8 mouse cellular contexts compared by ENCODE assay signal in the genomic region with DNA sequence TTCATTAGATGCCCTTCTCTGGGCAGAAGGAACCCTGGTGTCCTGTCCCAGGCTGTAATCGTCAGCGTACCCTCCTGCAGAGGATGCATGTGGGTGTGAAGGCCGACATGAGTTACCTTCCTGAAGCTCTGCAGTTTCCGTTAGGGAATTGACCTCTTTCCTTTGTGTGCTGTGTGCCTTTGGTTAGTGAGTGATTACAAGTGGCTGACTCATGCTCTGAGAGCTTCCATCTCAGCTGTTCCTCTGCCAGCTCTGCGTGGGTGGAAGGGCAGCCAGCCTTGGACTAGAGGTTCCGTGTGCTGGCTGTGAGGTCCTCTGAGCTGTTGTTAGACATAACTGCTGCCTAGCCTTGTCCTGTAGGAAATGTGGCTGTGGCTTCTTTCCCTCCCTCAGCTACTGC.
DNase-seq lines count a peak whose midpoint lies in the region; ATAC-seq and TF ChIP-seq lines count a peak whose summit lies in the region.

No protein-coding gene starts in this region.

- H3K9me3 ChIP-seq in hindbrain, embryonic 13.5 days: no peaks in the 10 kb centered on the region
- no peaks in the 10 kb centered on the region for H3K9me3 ChIP-seq in hindbrain, embryonic 11.5 days (ENCODE audit: control insufficient read depth, low read length)
- no peaks in the 10 kb centered on the region for H3K9me3 ChIP-seq in embryonic facial prominence, embryonic 14.5 days (ENCODE audit: control insufficient read depth, low read length)
- H3K9me3 ChIP-seq in heart, embryonic 16.5 days (replicated peaks; ENCODE audit: control insufficient read depth, low read length): no peaks in the 10 kb centered on the region
- no peaks in the 10 kb centered on the region for H3K9me3 ChIP-seq in forebrain, postnatal 0 days (ENCODE audit: low read length)

- no peak for TF ChIP-seq CTCF in forebrain, postnatal 0 days (IDR thresholded peaks at IDR 0.05; ENCODE audit: low read depth)

- H3K4me1 ChIP-seq in hindbrain, embryonic 13.5 days (replicated peaks): peaks cover 28% of the 10 kb centered on the region
- 0 out of 2 replicates have a peak, but pooled peaks cover 2% of the 10 kb centered on the region for H3K4me1 ChIP-seq in hindbrain, embryonic 11.5 days (replicated peaks; ENCODE audit: control insufficient read depth, insufficient read depth, low read length)
- H3K4me1 ChIP-seq in embryonic facial prominence, embryonic 14.5 days (ENCODE audit: control insufficient read depth, insufficient read depth, low read length): peaks cover 5% of the 10 kb centered on the region
- peaks cover 40% of the 10 kb centered on the region for H3K4me1 ChIP-seq in heart, embryonic 16.5 days (ENCODE audit: control insufficient read depth, insufficient read depth, low read length)
- no peaks in the 10 kb centered on the region; the same call in 1 of the 2 replicates for H3K4me1 ChIP-seq in forebrain, postnatal 0 days (ENCODE audit: insufficient read depth)

- H3K4me2 ChIP-seq in hindbrain, embryonic 13.5 days: no peak overlapping the region
- no peak overlapping the region for H3K4me2 ChIP-seq in hindbrain, embryonic 11.5 days (replicated peaks; ENCODE audit: low read depth, low read length)
- no peak overlapping the region for H3K4me2 ChIP-seq in embryonic facial prominence, embryonic 14.5 days (ENCODE audit: low read depth, low read length)
- H3K4me2 ChIP-seq in heart, embryonic 16.5 days (ENCODE audit: low read depth, low read length): peak overlapping the region; percentile 22; the same call in 1 of the 2 replicates
- H3K4me2 ChIP-seq in forebrain, postnatal 0 days (ENCODE audit: low read depth): no peak overlapping the region

- no peaks in the 10 kb centered on the region for H3K36me3 ChIP-seq in hindbrain, embryonic 13.5 days
- H3K36me3 ChIP-seq in hindbrain, embryonic 11.5 days (ENCODE audit: control insufficient read depth, insufficient read depth, low read length): no peaks in the 10 kb centered on the region
- H3K36me3 ChIP-seq in embryonic facial prominence, embryonic 14.5 days (ENCODE audit: control insufficient read depth, insufficient read depth, low read length): no peaks in the 10 kb centered on the region
- no peaks in the 10 kb centered on the region for H3K36me3 ChIP-seq in heart, embryonic 16.5 days (ENCODE audit: control insufficient read depth, insufficient read depth)
- no peaks in the 10 kb centered on the region for H3K36me3 ChIP-seq in forebrain, postnatal 0 days (ENCODE audit: insufficient read depth)

- no peak for DNase-seq in hindbrain, embryonic 11.5 days (ENCODE audit: low spot score)
- peak; percentile 95 for DNase-seq in Muller cell, postnatal 12 days (ENCODE audit: inconsistent ontology term)
- peak; percentile 70 for DNase-seq in embryonic facial prominence, embryonic 14.5 days (ENCODE audit: low spot score)
- peak; percentile 46 for DNase-seq in liver
- peak; percentile 37 for DNase-seq in retina, embryonic 14.5 days (ENCODE audit: low spot score)
- no peak for DNase-seq in forebrain, postnatal 0 days

- no peak for ATAC-seq in hindbrain, embryonic 13.5 days (ENCODE audit: low FRiP score)
- no peak for ATAC-seq in hindbrain, embryonic 11.5 days (ENCODE audit: low FRiP score)
- peak; percentile 69; the same call in 1 of the 2 replicates for ATAC-seq in embryonic facial prominence, embryonic 14.5 days (ENCODE audit: low read depth)
- ATAC-seq in heart, embryonic 16.5 days (replicated peaks; ENCODE audit: extremely low read depth, insufficient read depth, low FRiP score): peak; percentile 84
- ATAC-seq in forebrain, postnatal 0 days: no peak

- peak overlapping the region; percentile 40; the same call in 1 of the 2 replicates for H3K27ac ChIP-seq in hindbrain, embryonic 13.5 days
- H3K27ac ChIP-seq in hindbrain, embryonic 11.5 days (ENCODE audit: low read depth, low read length): no peak overlapping the region
- H3K27ac ChIP-seq in embryonic facial prominence, embryonic 14.5 days (replicated peaks; ENCODE audit: low read depth, low read length): 0 out of 2 replicates have a peak overlapping the region, but pooled peaks have one; percentile 24
- peak overlapping the region; percentile 88 for H3K27ac ChIP-seq in heart, embryonic 16.5 days (ENCODE audit: low read length)
- no peak overlapping the region; the same call in 1 of the 2 replicates for H3K27ac ChIP-seq in forebrain, postnatal 0 days (ENCODE audit: low read depth, low read length)

- WGBS in hindbrain, embryonic 13.5 days: 59% methylated on average over 6 of the region's 6 CpGs
- WGBS in hindbrain, embryonic 11.5 days: 65% methylated on average over 6 of the region's 6 CpGs
- WGBS in embryonic facial prominence, embryonic 14.5 days: 54% methylated on average over 6 of the region's 6 CpGs
- 11% methylated on average over 6 of the region's 6 CpGs for whole genome bisulfite sequencing in heart, embryonic 16.5 days
- 62% methylated on average over 6 of the region's 6 CpGs for WGBS in forebrain, postnatal 0 days

- no peak overlapping the region for H3K4me3 ChIP-seq in hindbrain, embryonic 13.5 days
- H3K4me3 ChIP-seq in hindbrain, embryonic 11.5 days (ENCODE audit: low read depth, low read length): no peak overlapping the region
- H3K4me3 ChIP-seq in embryonic facial prominence, embryonic 14.5 days (ENCODE audit: low read depth, low read length): no peak overlapping the region
- no peak overlapping the region for H3K4me3 ChIP-seq in heart, embryonic 16.5 days (ENCODE audit: low read length)
- H3K4me3 ChIP-seq in forebrain, postnatal 0 days (ENCODE audit: low read depth, low read length): no peak overlapping the region

- no peaks in the 10 kb centered on the region for H3K27me3 ChIP-seq in hindbrain, embryonic 13.5 days
- no peaks in the 10 kb centered on the region for H3K27me3 ChIP-seq in hindbrain, embryonic 11.5 days (ENCODE audit: control insufficient read depth, insufficient read depth, low read length)
- no peaks in the 10 kb centered on the region for H3K27me3 ChIP-seq in embryonic facial prominence, embryonic 14.5 days (replicated peaks; ENCODE audit: control insufficient read depth, insufficient read depth, low read length)
- H3K27me3 ChIP-seq in heart, embryonic 16.5 days (ENCODE audit: control insufficient read depth, insufficient read depth, low read length): no peaks in the 10 kb centered on the region
- no peaks in the 10 kb centered on the region for H3K27me3 ChIP-seq in forebrain, postnatal 0 days (ENCODE audit: insufficient read depth, low read length)

- H3K9ac ChIP-seq in hindbrain, embryonic 13.5 days: no peak overlapping the region
- H3K9ac ChIP-seq in hindbrain, embryonic 11.5 days (ENCODE audit: low read depth, low read length): no peak overlapping the region
- no peak overlapping the region for H3K9ac ChIP-seq in embryonic facial prominence, embryonic 14.5 days (ENCODE audit: low read depth, low read length)
- H3K9ac ChIP-seq in heart, embryonic 16.5 days (ENCODE audit: low read length): peak overlapping the region; percentile 50
- no peak overlapping the region for H3K9ac ChIP-seq in forebrain, postnatal 0 days

Comparison
In these comparisons a context has a peak if more than half of its experiments do, and no peak if none do; other contexts are left out.
1. H3K27ac ChIP-seq: peak in hindbrain, embryonic 13.5 days (single experiment), embryonic facial prominence, embryonic 14.5 days (single experiment) and heart, embryonic 16.5 days (single experiment); none in hindbrain, embryonic 11.5 days (single experiment) and forebrain, postnatal 0 days (single experiment).
2. ATAC-seq: peak in embryonic facial prominence, embryonic 14.5 days (single experiment) and heart, embryonic 16.5 days (single experiment); none in hindbrain, embryonic 13.5 days (single experiment), hindbrain, embryonic 11.5 days (single experiment) and forebrain, postnatal 0 days (single experiment).
3. DNase-seq: peak in Muller cell, postnatal 12 days (single experiment), embryonic facial prominence, embryonic 14.5 days (single experiment), liver (single experiment) and retina, embryonic 14.5 days (single experiment); none in hindbrain, embryonic 11.5 days (single experiment) and forebrain, postnatal 0 days (single experiment).